Mouse (Mus musculus): ENCODE data around the gene Mcrip2. TPM values are rescaled to one million over a fixed set of nuclear protein-coding genes. Genes with fewer than 3 reads are reported as not detected.
A peak's percentile ranks its signal among the peaks of the same experiment; 100 is the strongest.

Gene Mcrip2
- total and polyA plus RNA-seq, 2 experiments = 26.1 to 139 TPM

DNA sequence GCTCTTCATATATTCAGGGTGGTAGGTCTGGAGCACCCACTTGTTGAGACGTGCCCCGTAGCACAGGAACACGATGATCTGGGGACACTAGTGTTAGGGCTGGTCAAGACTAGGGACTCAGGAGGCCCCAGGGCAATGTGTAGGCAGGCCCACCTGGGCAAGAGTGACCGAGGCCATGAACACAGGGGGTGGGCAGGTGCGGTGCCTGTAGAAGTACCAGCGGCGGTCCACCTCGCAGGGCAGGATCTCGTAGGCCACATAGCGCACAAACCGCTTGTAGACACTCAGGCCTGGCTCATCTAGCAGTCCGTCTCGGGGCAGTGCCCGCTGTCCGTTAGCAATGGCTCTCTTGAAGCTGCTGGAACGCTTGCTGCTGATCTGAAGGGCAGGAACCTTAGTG is 32.7 kb downstream of the Mcrip2 start:
- Histone ChIP-seq H3K4me3 (ENCODE audit: insufficient read depth, low read depth, low read length) (peak overlapping the region; percentile 7; the same call in 1 of the 2 replicates), H3K9ac (ENCODE audit: low read depth, low read length) (peak overlapping the region; percentile 61), H3K4me1 (ENCODE audit: control insufficient read depth, insufficient read depth, low read length) (peaks cover 61% of the 10 kb centered on the region), H3K27me3 (ENCODE audit: control insufficient read depth, insufficient read depth, low read length) (no peaks in the 10 kb centered on the region), H3K27ac (replicated peaks; ENCODE audit: insufficient read depth, low read depth, low read length) (peak overlapping the region; percentile 33), H3K79me2 (ENCODE audit: control insufficient read depth, insufficient read depth, low read length) (peaks cover 22% of the 10 kb centered on the region), H3K36me3 (ENCODE audit: control insufficient read depth, insufficient read depth, low read length) (no peaks in the 10 kb centered on the region)
- DNase-seq (ENCODE audit: extremely low read depth, low read depth, low spot score) = no peak
- TF ChIP-seq CTCF (IDR thresholded peaks at IDR 0.05; ENCODE audit: low read depth, low read length) (no peak), POLR2A (IDR thresholded peaks at IDR 0.05; ENCODE audit: extremely low read depth, insufficient read depth, low read length) (no peak)
- WGBS = 78% methylated on average over 16 of the region's 16 CpGs

DNA sequence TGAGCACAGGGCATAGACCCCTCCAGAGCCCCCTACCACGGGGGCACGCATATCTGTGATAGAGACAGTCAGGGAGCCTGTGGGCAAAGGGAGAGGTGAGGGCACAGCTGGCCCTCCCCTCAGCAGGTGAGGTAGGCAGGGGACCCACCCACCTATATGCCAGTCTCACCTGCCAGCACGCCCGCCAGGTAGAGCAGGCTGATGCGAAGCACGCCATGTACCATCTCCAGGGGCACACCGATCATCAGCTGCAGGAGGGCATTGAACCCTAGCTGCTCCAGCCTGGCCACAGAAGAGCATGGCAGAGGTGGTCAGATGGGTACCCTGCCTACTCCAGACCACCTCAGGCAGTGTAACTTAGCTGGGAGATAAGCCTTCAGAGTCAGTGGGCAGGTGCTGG is 33.3 kb downstream of the Mcrip2 start:
- H3K36me3 ChIP-seq (ENCODE audit: control insufficient read depth, insufficient read depth, low read length) = 0 out of 2 replicates have a peak, but pooled peaks cover 2% of the 10 kb centered on the region
- peaks cover 65% of the 10 kb centered on the region for H3K4me1 ChIP-seq (ENCODE audit: control insufficient read depth, insufficient read depth, low read length)
- H3K4me3 ChIP-seq (ENCODE audit: insufficient read depth, low read depth, low read length) = peak overlapping the region; percentile 5; the same call in 1 of the 2 replicates

DNA sequence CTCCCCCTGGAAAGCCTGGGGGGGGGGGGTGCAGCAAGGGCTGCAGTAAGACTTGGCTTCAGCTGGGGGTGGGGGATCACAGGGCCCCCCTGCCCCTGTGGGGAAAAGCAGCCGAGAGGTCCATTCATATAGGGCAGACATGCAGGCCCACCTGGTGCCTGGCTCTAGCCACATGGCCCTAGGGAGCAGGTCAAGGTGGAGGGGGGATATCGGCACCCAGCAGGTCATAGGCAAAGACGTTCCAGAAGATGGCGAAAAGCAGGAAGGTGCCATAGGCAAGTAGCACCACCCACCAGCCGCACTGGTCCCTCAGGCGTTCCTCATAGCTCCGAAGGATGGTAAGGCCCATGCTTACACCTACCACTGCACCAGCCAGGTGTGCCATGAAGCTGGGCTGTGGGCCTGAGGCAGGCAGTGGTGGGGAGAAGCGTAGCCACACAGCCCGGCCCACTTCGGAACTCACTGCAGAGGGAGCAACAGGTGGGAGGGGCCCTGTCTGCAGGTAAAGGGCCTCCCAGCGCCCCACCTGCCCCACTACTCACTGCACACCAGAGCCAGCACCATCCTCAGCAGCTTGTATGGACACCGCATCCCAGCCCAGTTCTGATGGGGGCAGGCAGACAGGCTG is 33.9 kb downstream of the Mcrip2 start:
- H3K4me1 ChIP-seq (ENCODE audit: control insufficient read depth, insufficient read depth, low read length) = peaks cover 62% of the 10 kb centered on the region
- 0 out of 2 replicates have a peak, but pooled peaks cover 4% of the 10 kb centered on the region for H3K36me3 ChIP-seq (ENCODE audit: control insufficient read depth, insufficient read depth, low read length)
- H3K9ac ChIP-seq (ENCODE audit: low read depth, low read length) = peak overlapping the region; percentile 64
- H3K27me3 ChIP-seq (ENCODE audit: control insufficient read depth, insufficient read depth, low read length) = no peaks in the 10 kb centered on the region
- peak overlapping the region; percentile 75 for H3K4me3 ChIP-seq (ENCODE audit: insufficient read depth, low read depth, low read length)
- 52% methylated on average over 12 of the region's 12 CpGs for WGBS
- TF ChIP-seq CTCF (IDR thresholded peaks at IDR 0.05; ENCODE audit: low read depth, low read length) (no peak), POLR2A (IDR thresholded peaks at IDR 0.05; ENCODE audit: extremely low read depth, insufficient read depth, low read length) (no peak)
- H3K27ac ChIP-seq (replicated peaks; ENCODE audit: insufficient read depth, low read depth, low read length) = peak overlapping the region; percentile 97
- peaks cover 26% of the 10 kb centered on the region for H3K79me2 ChIP-seq (ENCODE audit: control insufficient read depth, insufficient read depth, low read length)
- no peak for DNase-seq (ENCODE audit: extremely low read depth, low read depth, low spot score)

More for the DNA sequence above, 33.3 kb downstream of the Mcrip2 start:
- DNase-seq (ENCODE audit: extremely low read depth, low read depth, low spot score) = no peak
- 78% methylated on average over 7 of the region's 7 CpGs for WGBS
- H3K27me3 ChIP-seq (ENCODE audit: control insufficient read depth, insufficient read depth, low read length) = no peaks in the 10 kb centered on the region
- TF ChIP-seq CTCF (IDR thresholded peaks at IDR 0.05; ENCODE audit: low read depth, low read length) (no peak), POLR2A (IDR thresholded peaks at IDR 0.05; ENCODE audit: extremely low read depth, insufficient read depth, low read length) (0 out of 2 replicates have a peak, but pooled peaks have one; percentile 12)
- H3K79me2 ChIP-seq (ENCODE audit: control insufficient read depth, insufficient read depth, low read length) = peaks cover 26% of the 10 kb centered on the region
- H3K9ac ChIP-seq (ENCODE audit: low read depth, low read length) = peak overlapping the region; percentile 64; the same call in 1 of the 2 replicates
- H3K27ac ChIP-seq (replicated peaks; ENCODE audit: insufficient read depth, low read depth, low read length) = no peak overlapping the region

DNA sequence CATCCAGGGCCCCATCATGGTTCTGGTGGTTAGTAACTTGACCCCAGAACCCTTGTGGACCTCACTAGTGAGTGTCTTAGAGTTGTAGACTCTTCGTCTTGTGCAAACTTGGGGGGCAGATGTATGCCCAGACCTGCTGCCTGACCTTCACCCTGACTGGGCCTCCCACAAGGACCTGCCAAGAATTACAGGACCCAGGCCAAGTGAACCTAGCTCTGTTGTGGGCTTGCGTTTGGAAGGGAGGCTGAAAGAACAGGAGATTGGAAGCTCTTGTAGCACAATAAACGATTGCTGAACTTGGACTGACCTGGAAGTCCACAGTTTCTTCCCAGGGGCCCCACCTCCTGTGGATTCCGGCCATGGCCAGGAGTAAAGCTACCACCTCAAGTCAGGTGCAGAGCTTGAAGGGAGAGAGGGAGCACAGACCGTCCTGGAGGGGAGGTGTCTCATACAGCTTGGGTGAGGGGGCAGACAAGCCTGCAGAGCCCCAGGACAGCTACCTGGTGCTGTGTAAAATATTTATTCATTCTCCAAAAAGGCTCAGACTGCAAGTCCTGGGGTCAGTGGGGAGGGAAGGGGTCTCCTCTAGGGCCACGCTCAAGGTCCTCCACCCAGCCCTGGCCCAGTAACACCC is 34.5 kb downstream of the Mcrip2 start:
- Histone ChIP-seq H3K79me2 (ENCODE audit: control insufficient read depth, insufficient read depth, low read length) (peaks cover 26% of the 10 kb centered on the region), H3K27ac (replicated peaks; ENCODE audit: insufficient read depth, low read depth, low read length) (peak overlapping the region; percentile 97), H3K9ac (ENCODE audit: low read depth, low read length) (peak overlapping the region; percentile 65), H3K27me3 (ENCODE audit: control insufficient read depth, insufficient read depth, low read length) (no peaks in the 10 kb centered on the region), H3K36me3 (ENCODE audit: control insufficient read depth, insufficient read depth, low read length) (0 out of 2 replicates have a peak, but pooled peaks cover 4% of the 10 kb centered on the region), H3K4me3 (ENCODE audit: insufficient read depth, low read depth, low read length) (peak overlapping the region; percentile 75), H3K4me1 (ENCODE audit: control insufficient read depth, insufficient read depth, low read length) (peaks cover 62% of the 10 kb centered on the region)
- no peak for TF ChIP-seq POLR2A (IDR thresholded peaks at IDR 0.05; ENCODE audit: extremely low read depth, insufficient read depth, low read length)
- no peak for TF ChIP-seq CTCF (IDR thresholded peaks at IDR 0.05; ENCODE audit: low read depth, low read length)
- 5% methylated on average over 6 of the region's 6 CpGs for WGBS
- peak; percentile 98 for DNase-seq (ENCODE audit: extremely low read depth, low read depth, low spot score)

DNA sequence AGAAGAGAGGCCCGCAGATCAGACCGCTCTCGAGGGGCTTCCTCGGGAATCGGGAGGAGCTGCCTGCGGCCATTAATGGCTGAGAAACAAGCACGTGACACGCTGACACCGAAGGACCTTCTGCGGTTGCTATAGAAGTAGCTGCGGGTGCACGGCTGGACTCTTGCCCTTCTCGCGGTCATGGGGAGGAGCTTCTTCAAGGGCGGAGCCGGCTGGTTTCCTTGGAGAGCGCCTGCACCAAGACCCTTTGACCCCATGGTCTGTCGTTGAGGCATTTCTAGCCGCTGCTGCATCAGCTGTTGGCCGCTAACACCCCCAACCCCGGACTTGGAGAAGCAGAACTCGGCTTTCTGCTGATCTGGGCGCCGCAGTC is 35.3 kb downstream of the Mcrip2 start, which contains the start of gene Stub1:
Gene Stub1 (minus strand): TSS at position 114 of the 373 bp plus-strand sequence.
- H3K36me3 ChIP-seq (ENCODE audit: control insufficient read depth, insufficient read depth, low read length) = 0 out of 2 replicates have a peak, but pooled peaks cover 4% of the 10 kb centered on the region
- H3K4me3 ChIP-seq (ENCODE audit: insufficient read depth, low read depth, low read length) = peak within 1 kb of the TSS; percentile 80
- peak; percentile 94 for DNase-seq (ENCODE audit: extremely low read depth, low read depth, low spot score)
- H3K27ac ChIP-seq (replicated peaks; ENCODE audit: insufficient read depth, low read depth, low read length) = peak within 1 kb of the TSS; percentile 97
- under 1% methylated on average over 24 of the region's 24 CpGs for WGBS
- TF ChIP-seq CTCF (IDR thresholded peaks at IDR 0.05; ENCODE audit: low read depth, low read length) (no peak), POLR2A (IDR thresholded peaks at IDR 0.05; ENCODE audit: extremely low read depth, insufficient read depth, low read length) (no peak)
- no peaks in the 10 kb centered on the region for H3K27me3 ChIP-seq (ENCODE audit: control insufficient read depth, insufficient read depth, low read length)
- H3K4me1 ChIP-seq (ENCODE audit: control insufficient read depth, insufficient read depth, low read length) = peaks cover 56% of the 10 kb centered on the region
- H3K79me2 ChIP-seq (ENCODE audit: control insufficient read depth, insufficient read depth, low read length) = peaks cover 26% of the 10 kb centered on the region
- H3K9ac ChIP-seq (ENCODE audit: low read depth, low read length) = peak within 1 kb of the TSS; percentile 94
